Mouse (Mus musculus): Measurements from ENCODE around the gene Lrrc43. TPM values are rescaled to one million over a fixed set of nuclear protein-coding genes. Genes with fewer than 3 reads are reported as not detected.

Gene Lrrc43
- polyA plus RNA-seq, 1 experiment from 2014 or later: not detected

- H3K36me3 ChIP-seq: peaks cover 25% of the 10 kb centered on the region
- H3K9ac ChIP-seq: no peak overlapping the region
- H3K9me3 ChIP-seq: no peaks in the 10 kb centered on the region
- no peaks in the 10 kb centered on the region for H3K27me3 ChIP-seq
- 79% methylated on average over 1 of the region's 1 CpGs for WGBS
- no peak overlapping the region for H3K4me2 ChIP-seq
- peaks cover 22% of the 10 kb centered on the region for H3K4me1 ChIP-seq
- no peak overlapping the region for H3K27ac ChIP-seq
- ATAC-seq (ENCODE audit: insufficient number of reproducible peaks, low FRiP score, low TSS enrichment, low read depth): no peak
- no peak overlapping the region for H3K4me3 ChIP-seq
These were observed 33.1 kb downstream of the Lrrc43 start for GRCm38 (mm10) chr5:123522166-123522565.

GRCm38 (mm10) chr5:123523692-123524392, 34.7 kb downstream of the Lrrc43 start, which contains the start of gene Diablo:
Gene Diablo (minus strand): TSS chr5:123524176.
- no peaks in the 10 kb centered on the region for H3K9me3 ChIP-seq
- no peaks in the 10 kb centered on the region for H3K27me3 ChIP-seq
- H3K9ac ChIP-seq: peak within 1 kb of the TSS; percentile 83
- peak within 1 kb of the TSS; percentile 91 for H3K4me2 ChIP-seq
- H3K4me3 ChIP-seq: peak within 1 kb of the TSS; percentile 94
- H3K4me1 ChIP-seq: peaks cover 22% of the 10 kb centered on the region
- WGBS: under 1% methylated on average over 81 of the region's 82 CpGs
- peak; percentile 95 for ATAC-seq (ENCODE audit: insufficient number of reproducible peaks, low FRiP score, low TSS enrichment, low read depth)
- peak within 1 kb of the TSS; percentile 74 for H3K27ac ChIP-seq
- peaks cover 17% of the 10 kb centered on the region for H3K36me3 ChIP-seq

- under 1% methylated on average over 16 of the region's 27 CpGs for WGBS
- H3K9ac ChIP-seq: no peak overlapping the region
- H3K9me3 ChIP-seq: no peaks in the 10 kb centered on the region
- H3K4me2 ChIP-seq: peak overlapping the region; percentile 91
- H3K4me1 ChIP-seq: peaks cover 22% of the 10 kb centered on the region
- H3K27ac ChIP-seq: no peak overlapping the region
- H3K27me3 ChIP-seq: no peaks in the 10 kb centered on the region
- peak; percentile 91 for ATAC-seq (ENCODE audit: insufficient number of reproducible peaks, low FRiP score, low TSS enrichment, low read depth)
- peak overlapping the region; percentile 94 for H3K4me3 ChIP-seq
- peaks cover 21% of the 10 kb centered on the region for H3K36me3 ChIP-seq
These were observed 35.3 kb downstream of the Lrrc43 start for GRCm38 (mm10) chr5:123524393-123524750.

- Histone ChIP-seq H3K9me3 (no peaks in the 10 kb centered on the region), H3K9ac (no peak within 1 kb of the TSS), H3K4me3 (peak within 1 kb of the TSS; percentile 94), H3K27me3 (no peaks in the 10 kb centered on the region), H3K27ac (no peak within 1 kb of the TSS), H3K4me1 (peaks cover 22% of the 10 kb centered on the region), H3K4me2 (peak within 1 kb of the TSS; percentile 91), H3K36me3 (peaks cover 27% of the 10 kb centered on the region)
- WGBS: 89% methylated on average over 7 of the region's 7 CpGs
- no peak for ATAC-seq (ENCODE audit: insufficient number of reproducible peaks, low FRiP score, low TSS enrichment, low read depth)
These were observed 36.2 kb downstream of the Lrrc43 start, which contains the start of gene Gm49027 for GRCm38 (mm10) chr5:123525281-123525680. Gene Gm49027 (minus strand): TSS chr5:123525488.

GRCm38 (mm10) chr5:123525916-123526495, 36.9 kb downstream of the Lrrc43 start:
- peaks cover 34% of the 10 kb centered on the region for H3K36me3 ChIP-seq
- ATAC-seq (ENCODE audit: insufficient number of reproducible peaks, low FRiP score, low TSS enrichment, low read depth): no peak
- H3K27ac ChIP-seq: no peak overlapping the region
- no peak overlapping the region for H3K4me2 ChIP-seq
- H3K9me3 ChIP-seq: no peaks in the 10 kb centered on the region
- H3K4me3 ChIP-seq: no peak overlapping the region
- H3K4me1 ChIP-seq: peaks cover 22% of the 10 kb centered on the region
- H3K27me3 ChIP-seq: no peaks in the 10 kb centered on the region
- H3K9ac ChIP-seq: no peak overlapping the region
- WGBS: 88% methylated on average over 9 of the region's 9 CpGs

GRCm38 (mm10) chr5:123528641-123529040, 39.5 kb downstream of the Lrrc43 start:
- Histone ChIP-seq H3K27me3 (no peaks in the 10 kb centered on the region), H3K36me3 (peaks cover 60% of the 10 kb centered on the region), H3K27ac (no peak overlapping the region), H3K4me3 (no peak overlapping the region), H3K9ac (no peak overlapping the region), H3K9me3 (no peaks in the 10 kb centered on the region), H3K4me1 (peaks cover 5% of the 10 kb centered on the region), H3K4me2 (no peak overlapping the region)
- WGBS: 76% methylated on average over 7 of the region's 7 CpGs
- ATAC-seq (ENCODE audit: insufficient number of reproducible peaks, low FRiP score, low TSS enrichment, low read depth): no peak

GRCm38 (mm10) chr5:123530056-123530455, 41.0 kb downstream of the Lrrc43 start:
- Histone ChIP-seq H3K4me1 (no peaks in the 10 kb centered on the region), H3K4me2 (no peak overlapping the region), H3K36me3 (peaks cover 73% of the 10 kb centered on the region), H3K9ac (no peak overlapping the region), H3K27me3 (no peaks in the 10 kb centered on the region), H3K4me3 (no peak overlapping the region), H3K27ac (no peak overlapping the region), H3K9me3 (no peaks in the 10 kb centered on the region)
- 90% methylated on average over 8 of the region's 8 CpGs for WGBS
- no peak for ATAC-seq (ENCODE audit: insufficient number of reproducible peaks, low FRiP score, low TSS enrichment, low read depth)

- ATAC-seq (ENCODE audit: insufficient number of reproducible peaks, low FRiP score, low TSS enrichment, low read depth): no peak
- H3K4me2 ChIP-seq: no peak overlapping the region
- no peaks in the 10 kb centered on the region for H3K27me3 ChIP-seq
- no peak overlapping the region for H3K9ac ChIP-seq
- WGBS: 91% methylated on average over 10 of the region's 10 CpGs
- H3K4me1 ChIP-seq: no peaks in the 10 kb centered on the region
- peaks cover 81% of the 10 kb centered on the region for H3K36me3 ChIP-seq
- no peaks in the 10 kb centered on the region for H3K9me3 ChIP-seq
- H3K27ac ChIP-seq: no peak overlapping the region
- H3K4me3 ChIP-seq: no peak overlapping the region
These were observed 44.7 kb downstream of the Lrrc43 start for GRCm38 (mm10) chr5:123533801-123534200.

GRCm38 (mm10) chr5:123555693-123556092, 66.6 kb downstream of the Lrrc43 start:
- 88% methylated on average over 7 of the region's 7 CpGs for WGBS
- ATAC-seq (ENCODE audit: insufficient number of reproducible peaks, low FRiP score, low TSS enrichment, low read depth): no peak
- no peaks in the 10 kb centered on the region for H3K9me3 ChIP-seq
- peaks cover 44% of the 10 kb centered on the region for H3K36me3 ChIP-seq
- no peak overlapping the region for H3K9ac ChIP-seq
- H3K4me1 ChIP-seq: no peaks in the 10 kb centered on the region
- no peak overlapping the region for H3K27ac ChIP-seq
- H3K27me3 ChIP-seq: no peaks in the 10 kb centered on the region
- H3K4me3 ChIP-seq: no peak overlapping the region
- H3K4me2 ChIP-seq: no peak overlapping the region

- Histone ChIP-seq H3K4me3 (no peak overlapping the region), H3K4me2 (no peak overlapping the region), H3K9me3 (no peaks in the 10 kb centered on the region), H3K4me1 (no peaks in the 10 kb centered on the region), H3K36me3 (peaks cover 52% of the 10 kb centered on the region), H3K27me3 (no peaks in the 10 kb centered on the region), H3K9ac (no peak overlapping the region), H3K27ac (no peak overlapping the region)
- 65% methylated on average over 2 of the region's 2 CpGs for WGBS
- ATAC-seq (ENCODE audit: insufficient number of reproducible peaks, low FRiP score, low TSS enrichment, low read depth): no peak
These were observed 67.3 kb downstream of the Lrrc43 start for GRCm38 (mm10) chr5:123556451-123556850.
